Mouse (Mus musculus) heart, adult 2 months (tissue): ENCODE measurements around the gene Vamp1.

Source experiments
- CTCF ChIP-seq: fragments of 200-600 bp; IDR thresholded peaks from 2 replicates; pipeline ENCODE4 v1.8.1; 2022; ENCODE audit warnings: antibody characterized with exemption, mild to moderate bottlenecking, moderate library complexity
- EP300 ChIP-seq: fragments of 200-500 bp; IDR thresholded peaks from 2 replicates; pipeline ENCODE4 v1.6.1; 2011; ENCODE audit warnings: low read depth, low read length, control low read depth; ENCODE audit not compliant: insufficient read depth
- POLR2A ChIP-seq: fragments of 200-500 bp; IDR thresholded peaks from 2 replicates; pipeline ENCODE4 v1.6.1; 2011; ENCODE audit warnings: mild to moderate bottlenecking, low read depth, low read length, control low read depth; ENCODE audit not compliant: insufficient read depth

DNA sequence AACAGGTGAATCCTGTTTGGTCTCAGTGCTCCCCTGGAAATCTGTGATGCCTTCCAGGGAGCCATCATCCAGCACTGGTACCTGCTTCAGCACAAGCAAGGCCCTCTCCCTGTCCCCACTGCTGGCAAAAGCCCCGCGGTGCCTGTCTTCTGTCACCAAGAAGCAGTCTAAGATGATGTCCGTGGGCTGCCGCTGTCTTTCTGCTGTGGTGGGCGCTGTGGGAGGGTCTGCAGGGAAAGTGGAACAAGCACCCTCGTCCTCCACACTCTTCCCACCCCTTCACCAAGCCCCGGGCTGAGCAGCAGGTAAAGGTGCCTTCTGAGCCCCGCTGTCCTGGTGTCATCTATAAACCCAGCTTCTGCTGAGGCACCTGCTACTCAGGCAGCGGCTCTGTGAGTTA is 15.2 kb downstream of the Vamp1 start:
- TF ChIP-seq CTCF, result no peak
- no peak for TF ChIP-seq POLR2A
- no peak for TF ChIP-seq EP300
